Mouse (Mus musculus) heart, embryonic 16.5 days (tissue): ENCODE data around the gene Mfsd12. TPM values are rescaled to one million over a fixed set of nuclear protein-coding genes. Genes with fewer than 3 reads are reported as not detected.

Source experiments
- ATAC-seq: fragments of 200-750 bp; cut with Nextera tagmentation; replicated peaks from 2 replicates; pipeline ENCODE4 v1.8.0; 2017; ENCODE audit warnings: moderate number of reproducible peaks; ENCODE audit not compliant: insufficient read depth, low FRiP score; ENCODE audit errors: extremely low read depth
- H3K27ac ChIP-seq: fragments of 300-500 bp; sonication (generic); 2 replicates; pipeline ENCODE4 v1.5.1; 2014; ENCODE audit warnings: mild to moderate bottlenecking, low read length, control low read depth, moderate library complexity
- H3K27me3 ChIP-seq: fragments of 300-500 bp; sonication (generic); 2 replicates; pipeline ENCODE4 v1.6.1; 2014; ENCODE audit warnings: low read length, mixed read lengths; ENCODE audit not compliant: control insufficient read depth, insufficient read depth
- H3K36me3 ChIP-seq: fragments of 300-500 bp; sonication (generic); 2 replicates; pipeline ENCODE4 v1.6.1; 2014; ENCODE audit not compliant: control insufficient read depth, insufficient read depth
- H3K4me1 ChIP-seq: fragments of 300-500 bp; sonication (generic); 2 replicates; pipeline ENCODE4 v1.6.1; 2014; ENCODE audit warnings: low read length, mixed read lengths; ENCODE audit not compliant: control insufficient read depth, insufficient read depth
- H3K4me2 ChIP-seq: fragments of 300-500 bp; sonication (generic); 2 replicates; pipeline ENCODE4 v1.6.1; 2014; ENCODE audit warnings: low read depth, mild to moderate bottlenecking, control low read depth, low read length
- H3K4me3 ChIP-seq: fragments of 300-500 bp; sonication (generic); 2 replicates; pipeline ENCODE4 v1.5.1; 2014; ENCODE audit warnings: mild to moderate bottlenecking, control low read depth, low read length
- H3K9ac ChIP-seq: fragments of 300-500 bp; sonication (generic); 2 replicates; pipeline ENCODE4 v1.6.1; 2014; ENCODE audit warnings: low read length, control low read depth
- H3K9me3 ChIP-seq: fragments of 300-500 bp; sonication (generic); replicated peaks from 2 replicates; pipeline ENCODE4 v1.6.1; 2016; ENCODE audit warnings: low read length; ENCODE audit not compliant: control insufficient read depth
- WGBS: fragments of 180-500 bp; shearing (Covaris S2); extraction: QIAGEN DNeasy Blood & Tissue Kit; methylation state at CpG from one replicate; pipeline ENCODE4 v1.1.7; 2014; 5-methylcytosine and 5-hydroxymethylcytosine counted together
- polyA plus RNA-seq: library from polyadenylated mRNA; unstranded; fragments of >200 nt; fragmentation: Nextera tagmentation; extraction: Ambion mirVana; gene quantifications from 2 replicates; pipeline ENCODE4 v1.2.1, GENCODE M21; 2015

Gene Mfsd12
- polyA plus RNA-seq, 1 experiment from 2014 or later: 16.5 TPM

- H3K9me3 ChIP-seq: no peaks in the 10 kb centered on the region
- H3K4me3 ChIP-seq: no peak overlapping the region
- no peak overlapping the region for H3K4me2 ChIP-seq
- H3K9ac ChIP-seq: no peak overlapping the region
- 59% methylated on average over 6 of the region's 6 CpGs for WGBS
- ATAC-seq: no peak
- H3K36me3 ChIP-seq: peaks cover 45% of the 10 kb centered on the region
- H3K27ac ChIP-seq: no peak overlapping the region
- no peaks in the 10 kb centered on the region for H3K27me3 ChIP-seq
- H3K4me1 ChIP-seq: peaks cover 37% of the 10 kb centered on the region
Measured at GRCm38 (mm10) chr10:81366477-81367206, 9.4 kb downstream of the Mfsd12 start.

GRCm38 (mm10) chr10:81367207-81367495 lies 9.9 kb downstream of the Mfsd12 start:
- WGBS: 88% methylated on average over 6 of the region's 6 CpGs
- no peaks in the 10 kb centered on the region for H3K27me3 ChIP-seq
- no peaks in the 10 kb centered on the region for H3K9me3 ChIP-seq
- no peak overlapping the region for H3K27ac ChIP-seq
- no peak overlapping the region for H3K9ac ChIP-seq
- H3K4me3 ChIP-seq: no peak overlapping the region
- peaks cover 43% of the 10 kb centered on the region for H3K36me3 ChIP-seq
- H3K4me2 ChIP-seq: no peak overlapping the region
- H3K4me1 ChIP-seq: peaks cover 34% of the 10 kb centered on the region
- ATAC-seq: no peak

DNA sequence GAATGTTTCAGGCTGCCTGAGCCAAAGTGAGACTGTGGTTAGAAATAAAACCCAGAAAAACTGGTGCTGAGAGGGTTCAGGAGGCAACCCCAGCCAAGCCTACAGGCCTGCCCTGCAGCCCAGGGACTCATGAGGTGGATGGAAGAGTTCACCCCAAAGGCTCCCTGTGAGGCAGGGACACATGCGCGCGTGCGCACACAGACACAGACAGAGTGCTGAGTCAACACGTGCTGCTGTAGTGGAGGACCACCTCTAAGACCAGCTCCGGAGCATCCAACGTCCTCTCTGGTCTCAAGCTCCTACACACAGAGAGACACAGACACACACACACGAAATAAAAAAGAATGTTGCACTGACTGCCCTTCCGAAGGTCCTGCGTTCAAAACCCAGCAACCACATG lies 18.0 kb downstream of the Mfsd12 start:
- Histone ChIP-seq H3K27me3 (no peaks in the 10 kb centered on the region), H3K36me3 (peaks cover 13% of the 10 kb centered on the region), H3K27ac (no peak overlapping the region), H3K4me1 (peaks cover 18% of the 10 kb centered on the region), H3K4me2 (no peak overlapping the region), H3K4me3 (no peak overlapping the region), H3K9ac (no peak overlapping the region), H3K9me3 (no peaks in the 10 kb centered on the region)
- WGBS: 91% methylated on average over 10 of the region's 10 CpGs
- ATAC-seq: no peak

GRCm38 (mm10) chr10:81376561-81377361 lies 19.5 kb downstream of the Mfsd12 start:
- Histone ChIP-seq H3K9me3 (no peaks in the 10 kb centered on the region), H3K4me3 (peak overlapping the region; percentile 86), H3K27me3 (no peaks in the 10 kb centered on the region), H3K9ac (peak overlapping the region; percentile 95), H3K4me2 (peak overlapping the region; percentile 82), H3K27ac (peak overlapping the region; percentile 36), H3K4me1 (peaks cover 18% of the 10 kb centered on the region), H3K36me3 (peaks cover 7% of the 10 kb centered on the region)
- 35% methylated on average over 6 of the region's 6 CpGs for WGBS
- ATAC-seq: no peak

DNA sequence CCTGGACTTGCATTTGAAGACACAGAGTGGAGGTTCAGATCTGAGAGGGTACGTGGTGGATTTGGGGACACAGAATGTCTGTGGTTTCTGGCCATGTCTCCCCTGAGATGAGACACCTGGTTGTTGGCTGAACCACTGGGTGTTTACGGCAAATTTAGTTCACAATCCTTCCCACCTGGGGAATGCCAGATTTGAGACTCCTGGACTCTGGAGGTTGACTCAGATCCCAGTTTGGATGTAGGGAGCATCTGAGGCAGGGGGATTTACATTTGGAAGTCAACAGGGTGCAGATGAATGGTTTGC lies 20.0 kb downstream of the Mfsd12 start:
- 45% methylated on average over 2 of the region's 2 CpGs for WGBS
- H3K27ac ChIP-seq: peak overlapping the region; percentile 17

DNA sequence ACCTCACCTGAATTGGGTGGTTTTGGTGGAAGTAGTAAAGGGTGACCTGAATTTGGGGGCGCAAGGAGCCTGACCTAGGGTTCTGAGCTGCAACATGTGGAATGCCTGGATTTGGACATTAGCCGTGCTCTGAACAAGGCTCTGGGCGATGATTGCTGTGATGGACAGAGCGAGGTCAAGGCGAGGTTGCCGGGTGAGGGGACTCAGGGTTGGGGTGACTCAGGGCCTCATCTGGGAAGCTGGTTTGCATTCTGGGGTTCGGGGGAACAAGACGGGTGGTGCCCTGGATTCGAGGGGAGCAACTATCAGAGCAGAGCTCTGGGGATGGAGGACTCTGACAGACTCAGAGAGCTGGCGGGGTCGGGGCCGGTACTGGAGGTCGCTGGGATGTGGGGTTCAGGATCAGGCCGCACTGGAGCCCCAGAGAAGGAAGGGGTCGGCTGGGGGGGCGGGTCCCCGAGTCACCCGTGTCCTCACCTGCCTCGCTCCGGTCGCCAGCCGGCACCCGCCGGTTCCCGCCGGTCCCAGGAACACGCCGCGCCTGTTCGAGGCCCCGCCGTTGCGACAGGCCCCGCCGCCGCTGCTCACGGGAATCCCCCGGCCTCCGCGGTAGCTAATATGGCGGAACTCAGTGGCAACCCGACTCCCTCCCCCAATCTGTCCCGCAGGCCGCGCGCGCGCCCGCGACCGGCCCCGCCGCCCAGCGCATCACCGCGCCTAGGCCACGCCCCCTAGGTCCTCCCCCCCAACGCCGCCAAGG lies 20.7 kb downstream of the Mfsd12 start, which contains the start of gene Fzr1:
Gene Fzr1 (minus strand): TSS at position 724 of the 760 bp plus-strand sequence.
- no peak; the same call in 1 of the 2 replicates for ATAC-seq
- Histone ChIP-seq H3K4me2 (peak within 1 kb of the TSS; percentile 82), H3K36me3 (peaks cover 7% of the 10 kb centered on the region), H3K4me1 (peaks cover 26% of the 10 kb centered on the region), H3K4me3 (peak within 1 kb of the TSS; percentile 86), H3K27me3 (no peaks in the 10 kb centered on the region), H3K9ac (peak within 1 kb of the TSS; percentile 95), H3K27ac (peak within 1 kb of the TSS; percentile 78), H3K9me3 (no peaks in the 10 kb centered on the region)
- WGBS: under 1% methylated on average over 55 of the region's 59 CpGs

More for the DNA sequence above, 20.0 kb downstream of the Mfsd12 start:
- Histone ChIP-seq H3K9ac (peak overlapping the region; percentile 95), H3K9me3 (no peaks in the 10 kb centered on the region), H3K4me2 (peak overlapping the region; percentile 82), H3K4me3 (peak overlapping the region; percentile 86), H3K36me3 (peaks cover 7% of the 10 kb centered on the region), H3K27me3 (no peaks in the 10 kb centered on the region), H3K4me1 (peaks cover 23% of the 10 kb centered on the region)
- no peak for ATAC-seq

DNA sequence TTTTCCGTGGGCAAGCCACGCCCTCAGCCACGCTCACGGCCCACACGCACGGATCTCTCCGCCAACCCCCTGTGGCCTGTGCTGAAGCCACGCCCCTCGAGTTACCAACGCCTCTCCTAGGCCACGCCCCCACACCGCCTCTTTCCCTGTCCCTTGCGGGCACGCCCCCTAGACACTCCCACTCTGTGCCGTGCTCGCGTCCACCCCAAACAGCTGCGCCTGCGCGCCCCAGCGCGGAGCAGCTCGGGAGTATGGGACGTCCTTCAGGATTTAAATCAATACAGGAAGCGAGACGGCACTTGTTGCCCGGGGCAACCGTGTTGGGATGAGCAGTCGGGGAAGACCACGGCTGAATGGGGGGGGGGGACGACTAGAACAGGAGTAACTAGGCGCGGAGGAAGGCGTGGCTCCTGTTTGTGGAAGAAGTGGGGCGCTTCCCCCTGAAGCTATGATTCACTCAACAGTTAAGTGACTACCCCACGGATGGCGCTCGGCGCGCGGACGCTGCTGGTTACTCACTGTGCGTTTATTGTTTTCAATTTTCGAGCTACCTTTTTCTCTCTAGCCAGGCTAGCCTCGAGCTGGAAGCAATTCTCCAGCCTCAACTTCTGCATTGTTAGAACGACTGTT lies 21.4 kb downstream of the Mfsd12 start:
- Histone ChIP-seq H3K27ac (peak overlapping the region; percentile 78), H3K4me1 (peaks cover 26% of the 10 kb centered on the region), H3K27me3 (no peaks in the 10 kb centered on the region), H3K4me2 (peak overlapping the region; percentile 76), H3K9ac (peak overlapping the region; percentile 73), H3K4me3 (peak overlapping the region; percentile 86), H3K36me3 (peaks cover 6% of the 10 kb centered on the region), H3K9me3 (no peaks in the 10 kb centered on the region)
- WGBS: under 1% methylated on average over 46 of the region's 46 CpGs
- peak; percentile 94 for ATAC-seq

- H3K36me3 ChIP-seq: peaks cover 4% of the 10 kb centered on the region
- 62% methylated on average over 3 of the region's 3 CpGs for WGBS
- peaks cover 26% of the 10 kb centered on the region for H3K4me1 ChIP-seq
- H3K27ac ChIP-seq: peak overlapping the region; percentile 78
- ATAC-seq: no peak
- H3K9me3 ChIP-seq: no peaks in the 10 kb centered on the region
- peak overlapping the region; percentile 86 for H3K4me3 ChIP-seq
- peak overlapping the region; percentile 76 for H3K4me2 ChIP-seq
- no peaks in the 10 kb centered on the region for H3K27me3 ChIP-seq
- peak overlapping the region; percentile 73 for H3K9ac ChIP-seq
Measured at GRCm38 (mm10) chr10:81379183-81379553, 21.9 kb downstream of the Mfsd12 start.
